Mouse (Mus musculus) ovary, postnatal 36 days (tissue): ENCODE data around the gene Nbeal2.
"Not testable (repeated sequence)": the region's sequence is repeated elsewhere in the genome, so short reads cannot be mapped to it uniquely, and the experiment has no call there.

ENCODE experiments used
- DNase-seq: peaks from one replicate; pipeline ENCODE4 v3.0.0; 2022; ENCODE audit warnings: low spot score, mixed read lengths

Gene Nbeal2

DNA sequence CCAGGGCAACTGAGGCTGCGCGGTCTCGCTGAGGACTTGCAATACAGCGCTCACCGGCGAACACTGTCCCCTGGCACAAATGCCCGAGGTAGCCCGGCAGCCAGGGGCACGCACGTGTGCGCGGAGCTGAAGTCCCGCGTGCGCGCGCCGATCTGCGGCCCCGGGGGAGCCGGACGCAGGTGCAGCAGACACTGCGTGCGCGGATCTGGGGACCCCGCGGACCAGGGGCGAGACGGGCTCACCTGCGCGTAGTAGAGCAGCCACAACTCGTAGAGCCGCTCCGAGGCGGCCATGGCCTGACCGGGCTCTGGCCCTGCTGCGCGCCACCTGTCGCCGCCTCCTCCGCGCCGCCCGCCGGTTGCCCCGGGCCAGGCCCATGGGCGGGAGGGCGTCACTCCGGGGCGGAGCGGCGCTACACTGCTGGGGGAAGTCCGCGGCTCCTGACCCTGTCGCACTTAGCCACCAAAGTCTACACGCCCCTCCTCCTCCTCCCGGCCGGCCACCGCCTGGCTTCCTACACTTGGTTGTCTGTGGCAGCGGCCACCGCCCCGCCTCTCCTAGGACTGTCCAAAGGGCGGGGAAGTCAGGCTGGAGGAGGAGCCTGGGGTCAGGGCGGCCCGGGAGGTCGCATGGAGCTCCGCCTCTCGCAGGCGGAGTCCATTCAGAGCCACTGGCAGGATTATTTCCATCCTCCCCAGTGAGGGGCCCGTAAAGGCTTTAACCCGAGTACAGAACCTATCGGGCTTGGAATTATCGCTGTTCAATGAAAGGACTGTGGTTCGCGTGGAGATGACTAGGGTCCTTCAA is at the start of gene Nbeal2:
Gene Nbeal2, minus strand, starts transcription at position 507 of the 807 bp plus-strand sequence.
- peak; percentile 92 for DNase-seq

DNA sequence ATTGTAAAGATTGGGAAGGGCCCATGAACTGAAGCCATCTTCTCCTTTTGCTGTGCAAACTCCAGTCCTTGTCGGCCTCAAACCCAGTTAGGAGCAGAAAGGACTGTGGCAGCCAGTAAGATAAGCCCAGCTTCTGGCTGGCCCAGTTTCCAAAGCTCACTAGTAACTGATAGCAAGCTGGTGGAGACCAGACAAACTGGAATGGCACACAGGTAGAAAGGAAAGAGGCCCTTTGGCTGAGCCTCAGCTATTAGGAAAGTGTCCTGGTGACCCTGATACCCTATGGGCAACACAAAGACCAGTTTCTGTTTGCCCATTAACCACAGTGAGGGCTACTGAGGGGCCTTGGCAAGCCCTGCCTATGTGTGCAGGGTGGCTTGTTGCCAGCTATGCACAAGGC is 48.9 kb upstream of the Nbeal2 start:
- no peak for DNase-seq

DNA sequence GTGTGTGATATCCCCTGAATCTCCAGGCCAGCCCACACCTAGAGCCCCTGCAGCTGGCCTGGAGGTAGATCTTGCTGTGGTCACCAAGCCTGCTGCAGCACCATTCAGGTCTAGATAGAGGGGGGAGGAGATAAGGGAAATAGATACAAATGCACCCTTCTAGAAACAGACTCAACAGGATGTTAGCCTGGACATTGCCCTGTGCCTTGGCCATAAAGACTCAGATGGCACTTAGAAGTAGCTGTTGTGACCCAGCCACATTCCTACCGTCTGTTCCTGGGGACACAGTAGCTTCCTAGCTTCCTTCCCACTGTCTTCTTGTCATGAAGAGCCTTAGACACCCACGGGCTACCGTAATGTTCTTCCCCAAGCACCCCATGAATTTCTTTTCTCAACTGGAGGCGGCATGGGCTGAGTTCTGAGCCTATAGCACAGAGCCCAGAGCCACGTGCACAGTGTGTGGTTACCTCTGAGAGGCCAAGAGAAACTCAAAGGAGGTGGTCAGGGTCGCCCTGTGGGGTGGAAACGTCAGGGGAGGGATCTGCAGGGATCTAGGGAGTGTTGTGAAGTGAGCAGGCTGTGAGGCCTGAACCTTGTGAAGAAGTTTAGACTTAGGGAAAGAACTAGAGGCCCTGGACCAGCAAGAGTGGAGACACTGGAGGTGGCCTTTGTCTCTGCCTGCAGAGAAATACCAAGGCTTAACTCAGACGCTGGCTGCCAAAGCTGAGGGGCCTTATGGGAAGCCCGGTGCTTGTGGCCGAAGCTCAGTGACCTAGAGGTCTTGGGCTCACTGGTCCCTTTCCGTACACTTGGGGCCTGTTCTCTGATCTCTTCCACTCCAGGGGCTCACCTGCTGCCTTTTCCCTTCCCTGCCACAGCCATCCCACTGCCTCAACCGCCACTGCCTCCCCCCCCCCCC is 47.4 kb upstream of the Nbeal2 start:
- DNase-seq: no peak

DNA sequence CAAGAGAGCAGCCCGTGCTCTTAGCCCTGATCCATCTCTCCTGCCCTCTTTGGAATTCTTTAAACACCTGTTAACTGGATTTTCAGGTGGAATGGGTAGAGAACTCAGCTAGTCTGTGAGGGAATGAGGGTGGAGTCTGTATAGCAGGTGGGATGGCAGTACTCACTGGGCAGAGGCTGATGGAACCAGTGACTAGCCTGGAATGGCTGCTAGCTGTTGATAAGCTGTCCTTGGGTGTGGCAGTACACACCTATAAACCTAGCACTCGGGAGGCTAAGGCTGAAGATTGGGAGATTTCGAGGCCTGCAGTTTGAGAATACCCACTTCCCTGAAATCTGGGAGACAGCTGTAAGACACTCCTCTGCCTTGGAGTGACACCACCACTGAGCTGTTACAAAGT is 45.6 kb upstream of the Nbeal2 start:
- no peak for DNase-seq

DNA sequence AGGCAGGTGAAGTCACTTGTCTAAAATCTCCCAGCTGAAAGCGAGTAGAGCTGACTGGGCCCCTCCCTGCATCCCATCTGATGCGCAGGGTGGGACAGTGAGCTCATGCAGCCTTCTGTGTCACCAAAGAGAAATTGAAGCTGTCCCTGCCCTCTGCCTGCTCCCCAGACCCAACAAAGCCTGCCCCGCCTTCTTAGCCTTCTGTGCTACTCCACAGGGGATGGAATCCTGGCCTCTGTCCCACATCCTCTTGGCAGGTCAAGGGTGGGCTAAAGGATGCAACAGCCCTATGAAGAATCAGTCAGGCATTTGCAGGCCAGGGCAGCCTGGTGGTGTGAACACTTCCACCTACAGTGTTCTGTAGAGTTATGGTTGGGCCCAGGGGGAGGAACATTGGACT is 43.5 kb upstream of the Nbeal2 start:
- DNase-seq: no peak

DNA sequence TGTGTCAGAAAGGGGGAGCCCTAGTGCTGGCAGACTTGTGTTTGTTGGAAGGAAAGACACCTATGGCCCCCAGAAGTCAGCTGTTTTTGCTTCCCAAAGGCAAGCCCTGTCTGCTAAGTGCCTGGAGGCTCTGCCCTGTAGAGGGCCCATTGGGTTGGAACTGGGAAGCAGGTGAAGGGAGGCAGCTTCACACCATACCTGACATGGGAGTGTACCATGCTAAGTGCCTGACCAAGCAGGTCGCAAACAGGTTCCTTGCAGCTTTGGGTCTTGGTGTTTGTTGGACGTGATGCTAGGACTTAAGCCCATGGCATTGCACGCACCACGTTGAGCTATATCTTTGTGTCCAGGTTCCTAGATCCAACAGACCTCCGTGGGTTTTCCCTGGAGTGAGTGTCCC is 42.5 kb upstream of the Nbeal2 start:
- no peak for DNase-seq

DNA sequence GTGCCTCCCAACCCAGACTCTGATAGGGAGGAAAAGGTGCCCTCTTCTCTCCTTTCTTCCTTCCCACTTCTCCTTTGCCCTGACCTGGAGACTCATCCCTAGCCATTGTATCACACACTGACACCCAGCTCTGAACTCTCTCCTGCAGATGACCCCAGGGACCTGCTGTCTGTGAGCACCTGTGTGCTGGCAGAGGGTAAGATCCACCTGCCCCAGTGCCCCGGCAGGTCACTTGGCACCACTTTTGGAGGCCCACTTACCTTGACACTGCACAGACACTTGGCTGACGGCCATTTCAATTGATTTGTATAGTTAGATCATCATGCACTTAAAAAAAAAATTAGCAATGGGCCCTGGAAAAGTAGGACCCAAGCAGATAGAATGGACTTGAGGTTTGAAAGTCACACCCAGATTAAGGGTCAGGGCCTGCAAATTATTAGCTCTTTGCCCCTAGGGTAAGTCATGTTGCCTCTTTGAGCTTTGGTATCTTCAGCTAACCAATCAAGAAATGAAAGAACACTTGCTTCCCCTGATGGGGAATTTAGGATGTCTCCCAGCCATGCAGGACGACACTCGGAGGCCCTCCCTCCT is 41.3 kb upstream of the Nbeal2 start:
- DNase-seq: no peak

DNA sequence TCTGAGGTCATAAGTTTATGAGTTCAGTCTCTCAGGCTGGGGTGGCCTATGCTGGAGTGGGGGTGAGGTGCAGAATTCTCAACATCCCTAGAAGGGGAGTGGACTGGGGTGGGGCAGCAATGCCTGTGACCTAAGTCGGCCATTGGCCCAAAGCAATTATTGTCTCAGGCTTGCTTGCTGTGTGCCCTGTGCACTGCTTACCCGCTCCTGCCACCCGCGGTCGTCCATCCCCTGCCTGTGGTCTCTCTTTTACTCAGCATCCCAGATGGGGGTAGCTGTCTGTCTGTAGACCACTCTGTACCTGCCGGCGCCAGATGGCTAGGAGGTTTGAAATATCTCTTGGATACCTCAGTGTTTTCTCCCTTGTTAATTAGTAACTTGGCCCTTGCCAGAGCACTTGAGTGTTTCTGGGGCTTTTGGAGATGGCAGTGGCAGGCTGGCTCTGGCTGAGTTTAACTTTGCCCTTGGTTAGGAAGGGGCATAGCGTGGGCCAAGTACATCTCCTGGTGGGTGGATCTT is 35.4 kb upstream of the Nbeal2 start:
- DNase-seq: no peak

DNA sequence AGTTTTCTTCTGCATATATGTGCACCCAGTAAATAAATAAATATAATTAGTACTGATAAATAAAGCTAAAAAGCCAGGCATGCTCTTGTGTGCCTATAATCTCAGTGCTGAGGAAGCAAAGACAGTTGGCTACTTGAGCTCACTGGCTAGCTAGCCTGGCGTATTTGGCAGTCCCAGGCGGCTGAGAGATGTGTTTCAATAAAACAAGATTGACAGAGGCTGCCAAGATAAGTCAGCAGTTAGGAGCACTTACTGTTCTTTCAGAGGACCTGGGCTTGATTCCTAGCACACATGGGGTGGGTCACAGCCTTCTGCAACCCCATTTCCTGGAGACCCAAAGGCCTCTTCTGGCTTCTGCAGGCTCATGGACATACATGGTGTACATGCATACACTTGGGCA is 33.9 kb upstream of the Nbeal2 start:
- no peak for DNase-seq

DNA sequence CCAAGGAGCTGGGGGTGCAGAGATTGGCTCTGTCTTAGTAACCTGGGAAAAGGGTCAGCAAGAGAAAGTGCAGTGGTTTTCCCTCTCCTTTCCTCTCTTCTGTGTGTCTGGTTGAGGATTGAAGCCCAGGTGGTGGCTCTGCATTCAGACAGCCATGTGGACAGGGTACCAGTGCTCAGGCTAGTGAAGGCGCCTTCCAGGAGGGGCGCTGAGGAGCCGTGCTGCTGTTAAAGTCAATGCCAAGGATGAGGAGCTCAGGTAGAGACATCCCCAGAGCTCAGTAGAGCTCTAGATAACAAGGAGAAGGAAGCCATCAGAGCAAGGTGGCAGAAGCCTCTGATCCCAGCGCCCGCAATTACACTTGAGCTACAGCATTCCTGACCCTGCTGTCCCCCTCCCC is 33.1 kb upstream of the Nbeal2 start:
- no peak for DNase-seq

DNA sequence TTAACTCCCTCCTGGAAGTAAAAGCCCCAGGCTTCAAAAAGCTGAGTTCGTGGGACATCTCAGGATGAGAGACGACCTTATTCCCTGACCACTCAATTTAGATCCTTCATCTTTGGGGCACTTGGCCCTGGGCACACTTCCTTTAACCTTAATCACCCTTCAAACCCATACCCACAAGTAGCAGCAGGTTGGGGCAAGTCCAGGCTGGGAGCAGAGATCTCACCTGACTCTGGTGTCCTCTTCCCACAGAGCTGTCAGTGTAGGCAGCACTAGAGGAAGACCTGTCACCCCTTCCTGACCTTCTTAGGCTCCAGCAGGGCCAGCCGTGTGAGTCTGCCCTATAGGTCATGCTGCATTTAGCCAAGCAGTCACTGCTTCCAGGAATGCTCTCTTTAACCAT is 32.5 kb upstream of the Nbeal2 start:
- DNase-seq: no peak

DNA sequence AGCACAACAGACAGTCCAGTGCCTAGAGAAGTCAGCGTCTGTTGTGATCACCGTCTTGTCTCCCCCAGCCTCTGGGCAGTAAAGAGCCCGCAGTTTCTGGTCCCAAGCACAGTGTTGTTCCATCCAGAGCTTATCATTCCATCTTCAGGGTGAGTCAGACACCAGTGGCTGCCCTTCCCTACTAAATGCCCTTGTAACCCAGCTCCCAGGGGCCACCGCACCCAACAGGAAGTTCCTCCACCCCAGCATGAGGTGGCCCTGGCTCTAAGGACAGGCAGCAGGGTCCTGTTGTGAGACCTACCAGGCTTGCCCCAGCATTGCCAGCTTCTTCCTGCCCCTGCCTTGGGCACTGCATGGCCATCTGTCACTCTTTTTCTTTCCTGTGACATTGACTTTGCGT is 31.6 kb upstream of the Nbeal2 start:
- no peak for DNase-seq

DNA sequence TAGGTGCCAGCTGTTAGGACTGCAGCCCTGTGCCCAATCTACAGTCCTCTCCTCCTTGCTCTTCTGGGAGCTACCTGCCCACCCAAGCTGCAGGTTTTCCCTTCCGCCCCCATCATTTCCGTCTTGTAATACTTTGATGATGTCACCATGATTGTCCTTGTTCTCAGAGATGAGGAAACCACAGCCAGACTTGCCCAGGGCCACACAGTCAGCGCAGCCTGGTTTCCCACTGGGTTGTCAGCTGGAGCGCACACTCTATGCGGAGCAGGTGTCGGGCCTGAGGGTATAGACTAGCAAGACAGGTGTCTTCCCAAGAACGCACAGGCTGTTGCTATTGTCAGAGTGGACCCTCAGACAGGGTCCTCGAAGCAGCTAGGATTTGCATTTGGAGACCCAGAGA is 31.2 kb upstream of the Nbeal2 start:
- DNase-seq: no peak

DNA sequence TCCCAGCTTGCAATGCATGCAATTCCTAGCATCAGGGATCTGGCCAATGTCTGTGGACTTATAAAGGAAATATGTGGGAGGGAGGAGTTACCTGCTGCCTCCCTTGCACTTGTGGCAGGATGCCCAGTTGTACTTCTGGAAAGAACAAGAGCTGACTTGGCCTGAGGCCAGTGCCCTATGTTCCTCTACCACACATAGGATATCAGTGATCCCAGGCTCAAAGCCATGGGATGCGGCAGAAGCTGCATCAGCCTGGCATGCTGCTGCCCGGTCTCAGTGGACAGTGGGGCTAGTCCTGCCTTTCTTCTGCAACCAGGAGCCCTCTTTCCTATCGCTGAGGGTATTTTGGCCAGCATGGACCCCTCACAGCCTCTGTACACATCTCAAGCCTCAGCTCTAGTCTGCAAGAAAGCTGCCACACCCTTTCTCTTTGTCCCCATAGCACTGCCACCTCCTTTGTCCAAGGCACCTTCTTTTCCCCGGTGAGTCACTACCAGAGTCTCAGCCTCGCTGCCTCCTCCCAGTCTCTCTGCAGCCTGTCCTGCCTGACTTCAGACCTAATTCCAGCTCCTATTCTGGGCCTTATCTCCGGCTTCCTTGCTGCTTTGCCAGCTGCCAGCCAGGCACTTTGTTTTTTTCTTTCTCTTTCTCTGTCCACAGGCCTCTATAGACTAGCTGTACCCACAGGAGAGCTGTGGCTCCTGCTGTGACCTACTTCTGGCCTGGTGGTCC is 30.3 kb upstream of the Nbeal2 start:
- DNase-seq: peak; percentile 76

DNA sequence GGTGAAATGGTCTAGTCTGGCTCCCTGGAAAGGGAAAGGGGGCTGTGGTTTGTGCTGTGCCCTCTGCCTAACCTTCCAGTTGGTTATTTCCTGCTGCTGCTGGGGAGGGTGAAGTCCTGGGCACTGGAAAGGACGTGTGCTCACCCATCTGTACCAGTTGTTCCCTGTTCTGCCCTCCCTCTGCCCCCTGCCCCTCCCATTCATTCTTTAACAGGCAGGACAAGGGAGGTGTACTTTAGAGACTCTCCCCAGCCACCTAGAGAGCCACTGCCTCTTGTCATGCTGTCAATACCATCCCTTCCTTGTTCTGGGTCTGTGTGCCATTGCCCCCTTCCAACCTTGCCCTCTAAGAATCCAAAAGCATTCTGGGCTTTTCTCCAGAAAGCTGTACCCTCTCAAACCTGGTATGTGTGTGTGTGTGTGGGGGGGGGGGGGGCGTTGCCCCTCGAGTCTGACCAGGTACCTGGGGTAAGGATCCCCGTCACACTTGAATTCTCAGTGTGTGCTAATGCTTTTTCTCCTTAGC is 29.7 kb upstream of the Nbeal2 start:
- DNase-seq: no peak

DNA sequence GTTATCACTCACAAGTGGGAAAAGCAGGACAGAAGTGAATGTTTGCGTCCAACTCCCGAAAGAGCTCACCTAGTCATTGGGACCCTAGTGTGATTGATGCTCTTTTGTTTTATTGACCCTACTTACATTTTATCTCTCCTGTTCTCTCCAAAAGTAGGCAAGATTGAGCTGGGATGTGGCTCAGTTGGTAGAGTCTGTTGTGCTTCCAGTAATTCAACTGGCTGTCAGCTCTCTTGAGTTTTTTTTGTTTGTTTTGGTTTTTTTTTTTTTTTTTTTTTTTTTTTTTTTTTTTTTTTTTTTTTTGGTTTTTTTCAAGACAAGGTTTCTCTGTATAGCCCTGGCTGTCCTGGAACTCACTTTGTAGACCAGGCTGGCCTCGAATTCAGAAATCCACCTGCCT is 28.7 kb upstream of the Nbeal2 start:
- not testable (repeated sequence) for DNase-seq

DNA sequence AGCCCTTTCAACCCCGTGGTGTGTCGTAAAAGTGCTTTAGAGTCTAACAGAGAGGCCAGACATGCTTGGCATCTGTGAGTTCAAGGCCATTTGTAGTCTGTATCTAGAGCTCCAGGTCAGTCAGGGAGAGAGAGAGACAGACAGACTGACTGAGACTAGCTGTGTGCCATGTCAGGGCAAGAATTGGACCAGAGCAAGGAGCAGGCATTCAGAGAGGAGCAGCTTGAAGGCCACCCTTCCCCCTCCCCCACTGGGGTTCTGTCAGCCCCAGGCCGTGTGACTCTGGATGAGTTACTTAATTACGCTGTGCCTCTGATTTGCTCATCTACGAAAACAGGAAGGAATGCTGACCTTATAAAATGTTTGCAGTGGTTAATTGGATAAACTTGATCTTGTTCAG is 28.3 kb upstream of the Nbeal2 start:
- no peak for DNase-seq

DNA sequence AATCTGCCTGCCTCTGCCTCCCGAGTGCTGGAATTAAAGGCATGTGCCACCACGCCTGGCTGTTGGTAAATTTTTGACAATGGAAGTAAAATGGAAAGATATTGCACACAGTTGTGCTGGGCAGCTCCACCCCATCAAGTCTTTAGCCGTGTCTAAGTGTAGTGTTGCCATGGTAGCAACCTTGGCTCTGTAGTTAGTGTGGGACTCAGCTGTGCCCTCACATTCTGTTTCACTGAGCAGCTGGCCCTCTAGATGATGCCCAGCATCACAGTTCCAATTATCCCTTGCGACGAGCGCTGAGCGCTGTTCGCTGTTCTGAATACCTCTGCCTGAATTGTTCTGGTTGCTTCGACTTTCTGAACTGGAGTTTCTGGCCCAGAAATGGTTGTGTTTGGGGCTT is 27.9 kb upstream of the Nbeal2 start:
- no peak for DNase-seq

DNA sequence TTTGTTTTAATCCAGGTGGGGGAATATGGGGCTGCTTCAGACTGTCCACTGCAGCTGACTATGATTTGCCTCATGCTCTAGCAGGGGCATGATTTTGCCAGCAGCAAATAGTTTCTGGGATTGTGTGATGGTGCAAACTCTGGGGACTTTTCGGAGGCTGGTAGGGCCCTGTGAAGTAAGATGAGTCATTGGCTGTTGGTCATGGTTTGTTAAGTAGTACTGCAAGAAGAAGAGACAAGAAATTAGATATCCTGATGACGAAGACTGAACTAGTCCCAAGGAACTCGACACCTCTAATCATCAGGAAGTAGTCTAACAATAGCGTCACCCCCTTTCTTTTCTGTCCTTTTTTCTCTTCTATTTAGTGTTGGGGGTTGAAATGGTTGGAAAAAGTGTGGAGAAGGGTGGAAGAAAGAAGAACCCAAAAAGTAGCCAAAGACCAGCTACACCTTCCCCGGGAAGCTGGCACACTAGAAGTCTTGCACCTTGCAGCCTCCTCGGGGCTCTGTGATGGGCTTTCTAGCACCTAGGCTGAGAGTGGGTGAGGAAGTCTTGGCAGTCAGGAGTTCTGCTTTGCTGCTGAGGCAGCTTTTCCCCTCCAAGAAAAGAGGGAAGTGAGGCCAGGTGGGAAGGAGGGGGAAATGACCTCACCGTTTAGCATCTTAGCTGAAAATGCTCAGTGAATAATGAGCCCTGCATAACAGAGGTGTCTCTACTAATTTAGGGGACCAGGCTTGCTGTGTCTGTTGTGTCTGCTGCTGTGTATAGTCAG is 27.0 kb upstream of the Nbeal2 start:
- DNase-seq: no peak

DNA sequence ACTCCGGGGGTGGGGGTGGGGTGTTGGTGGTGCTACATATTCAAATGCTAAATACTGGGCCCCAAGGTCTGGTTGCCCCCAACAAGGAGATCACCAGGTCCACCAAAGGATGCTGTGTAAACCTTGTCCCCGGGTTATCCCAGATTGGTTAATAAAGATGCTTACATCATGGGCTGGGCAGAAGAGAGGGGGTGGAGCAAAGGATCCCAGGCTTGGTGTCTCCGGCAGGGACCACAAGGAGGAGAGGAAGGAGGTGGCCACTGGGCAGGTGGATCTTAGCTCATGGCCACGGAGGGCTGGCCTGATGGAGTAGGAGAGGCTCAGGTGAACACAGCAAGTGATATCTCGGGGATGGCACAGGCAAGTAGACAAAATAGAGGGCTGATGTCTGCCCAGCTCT is 24.9 kb upstream of the Nbeal2 start:
- DNase-seq: no peak

DNA sequence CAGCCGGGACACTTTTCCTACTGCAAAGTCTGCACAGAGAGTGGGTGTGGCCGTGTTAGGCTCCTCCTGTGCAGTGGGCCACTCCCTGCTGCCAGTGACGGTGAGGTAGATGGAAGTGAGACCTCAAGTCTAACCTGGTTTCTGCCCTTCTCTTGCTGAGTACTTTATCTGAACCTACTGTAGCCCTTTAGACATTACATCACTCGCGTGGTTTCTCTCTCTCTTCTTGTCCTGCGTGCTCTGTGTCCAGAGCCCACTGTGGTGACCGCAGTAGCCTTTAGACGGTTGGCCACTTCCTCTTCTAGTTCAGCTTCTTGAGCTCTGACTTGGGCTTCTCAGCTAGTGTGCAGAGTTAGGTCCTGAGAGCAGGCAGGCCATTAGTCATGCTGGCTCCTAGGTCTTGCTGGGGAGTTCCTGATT is 22.5 kb upstream of the Nbeal2 start:
- DNase-seq: no peak
